Mouse (Mus musculus): ENCODE results near the gene Slc4a10. TPM values are rescaled to one million over a fixed set of nuclear protein-coding genes. Genes with fewer than 3 reads are reported as not detected.
A peak's percentile ranks its signal among the peaks of the same experiment; 100 is the strongest.

Slc4a10 gene
- polyA plus RNA-seq, 1 experiment from 2014 or later = 6.6 TPM

DNA sequence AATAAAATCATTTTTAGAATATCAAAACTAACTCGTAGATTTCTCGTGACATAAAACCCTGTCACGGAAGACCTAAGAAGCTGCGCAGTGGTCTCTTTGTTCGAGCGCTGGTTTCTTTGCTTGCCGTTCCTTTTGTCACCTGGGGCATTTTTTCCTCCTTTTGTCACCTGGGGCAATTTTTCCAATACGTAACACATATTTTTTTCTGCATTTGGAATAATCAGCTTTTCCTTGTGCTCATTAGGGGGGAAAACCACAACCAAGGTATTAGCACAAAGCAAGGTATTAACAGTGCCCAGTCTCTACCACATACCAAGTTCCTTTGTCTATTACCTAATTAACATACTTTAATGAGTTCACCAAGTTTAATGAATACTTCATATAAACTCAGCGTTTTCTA lies 42.9 kb downstream of the Slc4a10 start:
- 8% methylated on average over 9 of the region's 9 CpGs for WGBS
- Histone ChIP-seq H3K9ac (ENCODE audit: low read length) (0 out of 2 replicates have a peak overlapping the region, but pooled peaks have one; percentile 37), H3K4me3 (ENCODE audit: low read depth, low read length) (peak overlapping the region; percentile 15; the same call in 1 of the 2 replicates), H3K4me1 (ENCODE audit: control insufficient read depth, insufficient read depth, low read length) (no peaks in the 10 kb centered on the region), H3K27ac (ENCODE audit: low read depth, low read length) (no peak overlapping the region), H3K4me2 (ENCODE audit: low read length) (peak overlapping the region; percentile 40), H3K27me3 (replicated peaks; ENCODE audit: control insufficient read depth, insufficient read depth, low read length) (no peaks in the 10 kb centered on the region), H3K9me3 (replicated peaks; ENCODE audit: control insufficient read depth, low read length) (no peaks in the 10 kb centered on the region), H3K36me3 (ENCODE audit: control insufficient read depth, insufficient read depth, low read length) (no peaks in the 10 kb centered on the region)
- ATAC-seq (peak; percentile 93), DNase-seq (ENCODE audit: low spot score) (peak; percentile 83)

GRCm38 (mm10) chr2:62100526-62100925 lies 54.3 kb downstream of the Slc4a10 start:
- WGBS = 78% methylated on average over 1 of the region's 1 CpGs
- ATAC-seq = no peak
- H3K27ac ChIP-seq (ENCODE audit: low read depth, low read length) = no peak overlapping the region
- DNase-seq (ENCODE audit: low spot score) = no peak
- no peak overlapping the region for H3K4me2 ChIP-seq (ENCODE audit: low read length)
- no peaks in the 10 kb centered on the region for H3K27me3 ChIP-seq (replicated peaks; ENCODE audit: control insufficient read depth, insufficient read depth, low read length)
- no peaks in the 10 kb centered on the region for H3K36me3 ChIP-seq (ENCODE audit: control insufficient read depth, insufficient read depth, low read length)
- no peak overlapping the region for H3K4me3 ChIP-seq (ENCODE audit: low read depth, low read length)
- no peak overlapping the region for H3K9ac ChIP-seq (ENCODE audit: low read length)
- H3K4me1 ChIP-seq (ENCODE audit: control insufficient read depth, insufficient read depth, low read length) = no peaks in the 10 kb centered on the region
- H3K9me3 ChIP-seq (replicated peaks; ENCODE audit: control insufficient read depth, low read length) = no peaks in the 10 kb centered on the region

DNA sequence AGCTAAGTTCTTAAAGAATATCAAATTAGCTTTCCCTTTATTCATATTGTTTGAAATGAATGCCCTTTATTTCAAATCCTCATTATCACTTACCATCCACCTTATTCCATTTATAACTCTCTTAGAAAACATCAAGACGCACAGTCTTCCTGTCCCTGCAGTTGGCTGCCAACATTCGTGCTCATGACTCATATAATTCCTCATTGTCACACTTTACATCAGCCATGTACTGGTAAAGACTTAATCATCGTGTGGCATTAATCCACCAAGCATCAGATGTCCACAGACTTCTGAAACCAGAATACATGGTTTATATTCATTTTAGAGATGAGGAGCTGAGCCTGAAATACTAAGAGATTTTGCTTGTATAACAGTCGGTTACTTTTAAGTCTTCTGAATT lies 69.1 kb downstream of the Slc4a10 start:
- Histone ChIP-seq H3K4me3 (ENCODE audit: low read depth, low read length) (no peak overlapping the region), H3K4me1 (ENCODE audit: control insufficient read depth, insufficient read depth, low read length) (no peaks in the 10 kb centered on the region), H3K27ac (ENCODE audit: low read depth, low read length) (no peak overlapping the region), H3K36me3 (ENCODE audit: control insufficient read depth, insufficient read depth, low read length) (no peaks in the 10 kb centered on the region), H3K9me3 (replicated peaks; ENCODE audit: control insufficient read depth, low read length) (no peaks in the 10 kb centered on the region), H3K27me3 (replicated peaks; ENCODE audit: control insufficient read depth, insufficient read depth, low read length) (no peaks in the 10 kb centered on the region), H3K9ac (ENCODE audit: low read length) (no peak overlapping the region), H3K4me2 (ENCODE audit: low read length) (no peak overlapping the region)
- DNase-seq (ENCODE audit: low spot score) (no peak), ATAC-seq (no peak)
- 81% methylated on average over 4 of the region's 4 CpGs for WGBS

DNA sequence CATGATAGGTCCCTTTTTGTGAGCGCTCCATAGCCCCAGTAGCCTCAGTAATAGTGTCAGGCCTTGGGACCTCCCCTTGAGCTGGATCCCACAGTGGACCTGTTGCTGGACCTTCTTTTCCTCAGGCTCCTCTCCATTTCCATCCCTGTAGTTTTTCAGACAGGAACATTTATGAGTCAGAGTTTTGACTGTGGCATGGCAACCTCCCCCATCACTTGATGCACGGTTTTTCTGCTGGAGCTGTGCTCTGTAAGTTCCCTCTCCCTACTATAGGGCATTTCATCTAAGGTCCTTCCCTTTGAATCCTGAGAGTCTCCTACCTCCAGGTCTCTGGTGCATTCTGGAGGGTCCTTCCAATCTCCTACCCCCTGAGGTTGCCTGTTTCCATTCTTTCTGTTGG lies 83.7 kb downstream of the Slc4a10 start:
- Histone ChIP-seq H3K27ac (ENCODE audit: low read depth, low read length) (no peak overlapping the region), H3K9me3 (replicated peaks; ENCODE audit: control insufficient read depth, low read length) (no peaks in the 10 kb centered on the region), H3K9ac (ENCODE audit: low read length) (no peak overlapping the region), H3K4me3 (ENCODE audit: low read depth, low read length) (no peak overlapping the region), H3K4me1 (ENCODE audit: control insufficient read depth, insufficient read depth, low read length) (no peaks in the 10 kb centered on the region), H3K4me2 (ENCODE audit: low read length) (no peak overlapping the region), H3K27me3 (replicated peaks; ENCODE audit: control insufficient read depth, insufficient read depth, low read length) (no peaks in the 10 kb centered on the region), H3K36me3 (ENCODE audit: control insufficient read depth, insufficient read depth, low read length) (no peaks in the 10 kb centered on the region)
- no peak for ATAC-seq
- WGBS = 93% methylated on average over 2 of the region's 2 CpGs
- DNase-seq (ENCODE audit: low spot score) = no peak

- DNase-seq (ENCODE audit: low spot score) = no peak
- 53% methylated on average over 8 of the region's 8 CpGs for WGBS
- H3K27ac ChIP-seq (ENCODE audit: low read depth, low read length) = no peak overlapping the region
These were observed 88.6 kb downstream of the Slc4a10 start for GRCm38 (mm10) chr2:62134911-62135310.

GRCm38 (mm10) chr2:62147636-62148035 lies 101.4 kb downstream of the Slc4a10 start:
- 69% methylated on average over 3 of the region's 3 CpGs for WGBS
- Histone ChIP-seq H3K4me1 (ENCODE audit: control insufficient read depth, insufficient read depth, low read length) (peaks cover 3% of the 10 kb centered on the region; the same call in 1 of the 2 replicates), H3K27me3 (replicated peaks; ENCODE audit: control insufficient read depth, insufficient read depth, low read length) (no peaks in the 10 kb centered on the region), H3K36me3 (ENCODE audit: control insufficient read depth, insufficient read depth, low read length) (no peaks in the 10 kb centered on the region), H3K9me3 (replicated peaks; ENCODE audit: control insufficient read depth, low read length) (no peaks in the 10 kb centered on the region), H3K4me3 (ENCODE audit: low read depth, low read length) (no peak overlapping the region), H3K4me2 (ENCODE audit: low read length) (no peak overlapping the region), H3K9ac (ENCODE audit: low read length) (no peak overlapping the region), H3K27ac (ENCODE audit: low read depth, low read length) (no peak overlapping the region)
- DNase-seq (ENCODE audit: low spot score) (peak; percentile 13), ATAC-seq (no peak)

More at GRCm38 (mm10) chr2:62134911-62135310, 88.6 kb downstream of the Slc4a10 start:
- ATAC-seq = no peak
- Histone ChIP-seq H3K4me2 (ENCODE audit: low read length) (no peak overlapping the region), H3K27me3 (replicated peaks; ENCODE audit: control insufficient read depth, insufficient read depth, low read length) (no peaks in the 10 kb centered on the region), H3K4me1 (ENCODE audit: control insufficient read depth, insufficient read depth, low read length) (no peaks in the 10 kb centered on the region), H3K4me3 (ENCODE audit: low read depth, low read length) (no peak overlapping the region), H3K9me3 (replicated peaks; ENCODE audit: control insufficient read depth, low read length) (no peaks in the 10 kb centered on the region), H3K9ac (ENCODE audit: low read length) (no peak overlapping the region), H3K36me3 (ENCODE audit: control insufficient read depth, insufficient read depth, low read length) (no peaks in the 10 kb centered on the region)

- H3K4me2 ChIP-seq (ENCODE audit: low read length) = no peak overlapping the region
- H3K27me3 ChIP-seq (replicated peaks; ENCODE audit: control insufficient read depth, insufficient read depth, low read length) = no peaks in the 10 kb centered on the region
- no peak overlapping the region for H3K9ac ChIP-seq (ENCODE audit: low read length)
These were observed 103.2 kb downstream of the Slc4a10 start for GRCm38 (mm10) chr2:62149421-62149820.

DNA sequence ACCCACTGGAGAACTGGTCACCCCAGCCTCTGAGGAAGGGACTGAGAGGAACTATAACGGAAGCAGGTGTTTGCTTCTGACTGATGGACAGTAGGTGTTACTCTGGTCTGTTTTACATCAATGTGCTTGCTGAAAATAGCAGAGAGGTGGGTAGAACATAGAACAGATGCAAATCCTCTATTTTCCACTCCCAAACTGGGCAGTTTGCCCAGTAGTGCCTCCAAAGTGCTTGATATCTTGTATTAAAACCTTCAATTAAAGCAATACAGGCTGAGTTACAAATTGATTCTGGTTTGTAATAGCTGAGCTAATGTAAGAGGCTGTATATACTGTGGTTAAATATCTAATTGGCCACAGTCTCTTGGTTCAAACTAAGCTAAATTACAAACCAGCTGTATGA lies 104.6 kb downstream of the Slc4a10 start:
- Histone ChIP-seq H3K9ac (ENCODE audit: low read length) (no peak overlapping the region), H3K9me3 (replicated peaks; ENCODE audit: control insufficient read depth, low read length) (no peaks in the 10 kb centered on the region), H3K36me3 (ENCODE audit: control insufficient read depth, insufficient read depth, low read length) (no peaks in the 10 kb centered on the region), H3K4me3 (ENCODE audit: low read depth, low read length) (no peak overlapping the region), H3K4me2 (ENCODE audit: low read length) (no peak overlapping the region), H3K4me1 (ENCODE audit: control insufficient read depth, insufficient read depth, low read length) (peaks cover 3% of the 10 kb centered on the region; the same call in 1 of the 2 replicates), H3K27ac (ENCODE audit: low read depth, low read length) (no peak overlapping the region), H3K27me3 (replicated peaks; ENCODE audit: control insufficient read depth, insufficient read depth, low read length) (no peaks in the 10 kb centered on the region)
- 26% methylated on average over 1 of the region's 1 CpGs for WGBS
- DNase-seq (ENCODE audit: low spot score) = peak; percentile 83
- peak; percentile 79 for ATAC-seq

More at GRCm38 (mm10) chr2:62149421-62149820, 103.2 kb downstream of the Slc4a10 start:
- no peaks in the 10 kb centered on the region for H3K9me3 ChIP-seq (replicated peaks; ENCODE audit: control insufficient read depth, low read length)
- no peak overlapping the region for H3K27ac ChIP-seq (ENCODE audit: low read depth, low read length)
- H3K36me3 ChIP-seq (ENCODE audit: control insufficient read depth, insufficient read depth, low read length) = no peaks in the 10 kb centered on the region
- DNase-seq (ENCODE audit: low spot score) (peak; percentile 10), ATAC-seq (no peak)
- H3K4me3 ChIP-seq (ENCODE audit: low read depth, low read length) = no peak overlapping the region
- peaks cover 3% of the 10 kb centered on the region; the same call in 1 of the 2 replicates for H3K4me1 ChIP-seq (ENCODE audit: control insufficient read depth, insufficient read depth, low read length)

DNA sequence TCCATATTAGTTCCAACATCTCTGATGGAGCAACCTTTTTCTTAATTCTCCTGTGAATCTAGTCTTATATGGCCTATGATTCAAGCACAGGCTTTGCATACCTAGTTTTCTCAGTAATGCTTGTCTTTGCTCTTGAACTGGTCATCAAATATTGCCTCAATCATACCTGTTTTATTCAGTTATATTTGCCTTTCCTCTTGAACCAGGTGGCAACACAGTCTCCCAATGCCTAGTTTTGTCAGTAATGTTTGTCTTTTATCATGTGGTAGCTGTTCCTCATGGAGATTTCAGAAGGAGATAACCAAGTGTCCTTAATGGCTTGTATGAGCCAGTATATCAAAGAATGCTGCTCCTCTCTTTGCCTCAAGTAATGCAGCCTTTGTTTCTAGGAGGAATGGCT lies 163.8 kb downstream of the Slc4a10 start:
- Histone ChIP-seq H3K9me3 (replicated peaks; ENCODE audit: control insufficient read depth, low read length) (no peaks in the 10 kb centered on the region), H3K4me1 (ENCODE audit: control insufficient read depth, insufficient read depth, low read length) (no peaks in the 10 kb centered on the region), H3K9ac (ENCODE audit: low read length) (no peak overlapping the region), H3K27me3 (replicated peaks; ENCODE audit: control insufficient read depth, insufficient read depth, low read length) (no peaks in the 10 kb centered on the region), H3K4me2 (ENCODE audit: low read length) (no peak overlapping the region), H3K36me3 (ENCODE audit: control insufficient read depth, insufficient read depth, low read length) (no peaks in the 10 kb centered on the region), H3K27ac (ENCODE audit: low read depth, low read length) (no peak overlapping the region), H3K4me3 (ENCODE audit: low read depth, low read length) (no peak overlapping the region)
- DNase-seq (ENCODE audit: low spot score) = no peak
- ATAC-seq = no peak
